Mouse (Mus musculus): ENCODE results near the gene Cirbp.
A peak's percentile ranks its signal among the peaks of the same experiment; 100 is the strongest.

Gene Cirbp

DNA sequence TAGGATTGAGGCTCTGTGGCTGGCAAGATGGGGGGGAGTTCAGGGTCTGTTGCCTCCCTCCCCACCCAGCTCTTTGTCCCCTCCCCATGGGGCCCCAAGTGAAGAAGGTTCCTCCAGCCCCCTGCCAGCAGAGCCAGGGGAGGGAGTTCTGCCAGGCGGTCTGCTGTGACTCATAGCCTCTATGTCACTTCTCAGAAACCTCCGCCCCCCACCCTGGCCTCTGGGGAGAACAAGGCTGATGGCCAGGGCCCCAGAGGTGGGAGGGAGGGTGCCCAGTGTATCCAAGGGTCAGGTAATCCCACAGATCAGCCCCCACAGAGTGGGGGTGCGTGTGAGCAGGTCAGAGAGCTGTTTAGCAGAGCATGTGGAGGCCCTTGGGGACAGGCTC, 12.9 kb upstream of the Cirbp start:
- TF ChIP-seq GATA4 (IDR thresholded peaks at IDR 0.05; ENCODE audit: insufficient replicate concordance, low read length): no peak

DNA sequence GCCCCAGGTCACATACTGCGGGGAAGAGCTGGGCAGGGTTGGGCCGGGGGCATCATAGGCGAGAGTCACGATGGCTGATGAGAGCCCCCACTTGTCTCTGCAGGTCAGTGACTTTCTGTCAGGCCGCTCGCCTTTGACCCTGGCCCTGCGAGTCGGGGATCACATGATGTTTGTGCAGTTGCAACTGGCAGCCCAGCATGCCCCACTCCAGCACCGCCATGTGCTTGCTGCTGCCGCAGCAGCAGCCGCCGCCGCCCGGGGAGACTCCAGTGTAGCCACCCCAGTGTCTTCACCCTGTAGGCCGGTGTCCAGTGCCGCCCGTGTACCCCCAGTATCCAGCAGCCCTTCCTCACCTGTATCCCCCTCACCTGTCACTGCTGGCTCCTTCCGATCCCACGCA, 12.1 kb upstream of the Cirbp start:
- no peak for TF ChIP-seq GATA4 (IDR thresholded peaks at IDR 0.05; ENCODE audit: insufficient replicate concordance, low read length)

DNA sequence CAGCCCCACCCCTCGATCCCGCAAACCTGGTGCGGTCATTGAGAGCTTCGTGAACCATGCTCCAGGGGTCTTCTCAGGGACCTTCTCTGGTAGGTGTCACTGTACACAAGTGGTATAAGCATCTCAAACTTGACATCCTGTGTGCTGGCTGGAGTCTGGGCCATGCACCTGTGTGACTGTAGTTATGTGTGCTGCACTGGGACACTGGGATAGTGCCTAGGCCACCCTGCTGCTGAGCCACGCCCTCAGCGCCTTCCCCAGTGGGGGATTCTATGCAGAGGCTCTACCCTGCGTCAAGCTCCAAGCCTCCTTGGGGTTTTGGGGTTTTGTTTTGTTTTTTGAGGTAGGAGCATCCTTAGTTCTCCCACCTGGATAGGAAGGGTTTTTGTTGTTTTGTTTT, 11.4 kb upstream of the Cirbp start:
- TF ChIP-seq GATA4 (IDR thresholded peaks at IDR 0.05; ENCODE audit: insufficient replicate concordance, low read length): no peak

DNA sequence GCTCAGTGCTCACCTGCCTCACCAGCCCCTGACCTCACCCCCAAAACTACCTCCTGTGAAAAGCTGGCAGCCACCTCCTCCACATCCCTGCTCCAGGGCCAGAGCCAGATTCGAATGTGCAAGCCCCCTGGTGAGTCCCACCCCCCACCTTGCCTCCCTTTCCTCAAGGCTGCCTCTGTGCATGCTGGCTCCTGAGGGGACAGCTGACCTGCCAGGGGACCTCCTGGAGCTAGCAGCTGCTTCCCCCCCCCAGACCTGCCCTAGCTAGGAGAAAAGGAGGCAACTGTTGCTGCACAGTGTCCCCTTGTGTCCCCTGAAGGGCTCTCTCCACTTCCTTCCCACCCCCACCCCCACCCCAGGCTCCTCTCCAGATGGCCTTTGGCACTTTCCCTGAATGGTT, 10.5 kb upstream of the Cirbp start:
- no peak for TF ChIP-seq GATA4 (IDR thresholded peaks at IDR 0.05; ENCODE audit: insufficient replicate concordance, low read length)

DNA sequence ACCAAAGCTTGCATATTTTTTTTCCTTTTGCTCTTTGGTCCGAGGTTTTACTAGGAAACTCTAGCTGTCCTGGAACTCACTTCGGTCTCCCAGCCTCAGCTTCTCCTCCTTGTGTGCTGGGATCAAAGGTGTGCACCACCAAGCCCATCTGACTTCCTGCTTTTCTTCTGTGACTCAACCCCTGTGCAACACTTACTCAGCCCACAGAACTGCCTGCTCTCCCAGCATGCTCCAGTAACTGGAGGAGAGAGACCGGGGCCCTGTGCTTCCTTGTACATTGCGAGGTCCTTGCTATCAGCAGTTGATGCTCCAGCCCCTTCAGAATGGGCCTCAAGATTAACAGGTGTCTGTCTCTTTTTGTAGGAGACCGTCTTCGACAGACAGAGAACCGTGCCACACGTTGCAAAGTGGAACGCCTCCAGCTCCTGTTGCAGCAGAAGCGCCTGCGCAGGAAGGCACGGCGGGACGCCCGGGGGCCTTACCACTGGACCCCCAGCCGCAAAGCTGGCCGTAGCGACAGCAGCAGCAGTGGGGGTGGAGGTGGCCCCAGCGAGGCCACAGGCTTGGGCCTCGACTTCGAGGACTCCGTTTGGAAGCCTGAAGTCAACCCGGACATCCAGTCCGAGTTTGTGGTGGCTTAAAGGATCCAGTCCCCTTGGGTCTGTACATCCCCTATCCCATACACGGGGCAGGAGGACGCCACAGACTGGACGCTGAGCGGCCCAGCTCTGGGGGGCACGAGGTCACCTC, 9.6 kb upstream of the Cirbp start:
- no peak for TF ChIP-seq GATA4 (IDR thresholded peaks at IDR 0.05; ENCODE audit: insufficient replicate concordance, low read length)

DNA sequence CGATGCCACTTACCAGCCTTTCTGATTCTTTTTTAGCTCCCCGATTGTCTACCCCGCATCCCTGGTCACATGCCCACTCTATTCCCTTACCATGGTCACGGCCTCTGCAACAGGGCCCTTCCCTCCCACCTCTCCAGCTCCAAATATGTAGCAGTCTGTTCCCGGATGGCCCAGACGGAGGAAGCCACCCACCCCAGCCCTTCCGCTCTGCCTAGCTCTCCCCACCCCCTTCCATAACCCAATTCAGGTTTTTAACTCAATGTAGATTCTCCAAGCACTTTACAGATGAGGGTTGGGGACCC, 9.1 kb upstream of the Cirbp start:
- no peak for TF ChIP-seq GATA4 (IDR thresholded peaks at IDR 0.05; ENCODE audit: insufficient replicate concordance, low read length)

DNA sequence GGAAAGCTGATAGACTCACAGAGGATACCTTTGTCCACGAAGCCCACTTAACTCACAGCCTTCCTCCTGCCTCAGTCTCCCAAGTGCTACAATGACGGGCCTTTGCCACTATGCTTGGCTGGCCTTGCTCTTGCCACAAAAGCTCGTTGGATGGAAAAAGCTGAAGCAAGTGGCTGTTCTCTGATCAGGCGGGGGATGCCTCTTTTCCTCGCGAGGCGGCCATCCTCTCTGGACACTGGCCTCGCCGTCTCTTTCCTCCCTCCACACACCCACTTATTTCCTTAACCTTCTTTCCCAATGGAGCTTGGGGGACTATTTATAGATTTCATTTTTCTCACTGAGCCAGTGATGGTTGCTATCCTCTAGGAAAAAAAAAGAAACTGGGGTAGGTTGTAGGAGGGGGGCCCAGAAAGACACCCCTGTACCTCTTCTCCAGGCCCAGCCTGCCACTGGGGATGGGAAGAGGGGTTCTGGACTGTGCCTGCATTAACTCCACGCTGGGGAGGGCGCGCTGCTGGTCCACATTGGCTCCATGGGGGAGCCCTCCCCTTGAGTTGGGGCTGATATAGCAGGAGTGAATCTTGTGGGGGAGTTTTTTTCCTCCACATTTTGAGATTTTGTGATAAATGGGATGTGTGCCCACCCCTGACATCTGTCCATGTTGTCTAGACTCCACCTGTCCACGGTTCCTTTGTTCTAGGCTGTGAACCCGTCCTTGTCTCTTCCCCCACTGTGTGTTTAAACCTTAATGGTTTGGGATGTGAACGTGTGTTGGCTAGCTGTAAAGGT, 8.4 kb upstream of the Cirbp start:
- TF ChIP-seq GATA4 (IDR thresholded peaks at IDR 0.05; ENCODE audit: insufficient replicate concordance, low read length): no peak

DNA sequence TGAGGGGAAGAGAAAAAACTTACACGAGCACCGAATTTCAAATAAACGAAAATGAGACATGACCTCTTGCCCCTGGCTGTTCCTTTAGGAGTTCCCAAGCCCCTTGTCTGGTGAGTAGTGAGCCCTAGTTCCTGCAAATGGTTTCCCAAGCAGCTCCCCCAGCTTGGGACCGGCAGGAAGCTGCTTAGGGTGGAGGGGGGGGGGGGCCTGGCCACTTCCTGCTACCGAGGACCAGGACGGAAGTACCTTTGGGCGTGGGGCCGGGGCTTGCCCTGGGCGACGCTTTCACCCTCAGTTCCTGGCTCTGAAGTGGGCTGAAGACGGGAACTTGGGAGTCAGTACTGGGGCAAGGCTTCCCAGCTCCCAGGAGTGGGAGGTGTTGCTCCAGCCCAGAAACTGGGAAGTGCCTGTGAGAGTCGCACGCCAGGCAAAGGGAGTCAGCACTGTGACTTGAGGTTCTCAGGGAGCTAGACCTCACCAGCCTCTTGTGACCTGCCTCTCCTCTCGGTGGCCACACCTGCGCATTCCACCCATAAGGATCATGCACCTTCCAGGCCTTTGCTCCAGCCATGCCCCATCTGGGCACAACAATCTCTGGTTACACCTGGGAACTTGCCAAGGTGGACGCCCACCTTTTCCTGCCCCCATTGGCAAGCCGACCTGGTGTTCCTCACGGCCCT, 7.3 kb upstream of the Cirbp start:
- TF ChIP-seq GATA4 (IDR thresholded peaks at IDR 0.05; ENCODE audit: insufficient replicate concordance, low read length): no peak

DNA sequence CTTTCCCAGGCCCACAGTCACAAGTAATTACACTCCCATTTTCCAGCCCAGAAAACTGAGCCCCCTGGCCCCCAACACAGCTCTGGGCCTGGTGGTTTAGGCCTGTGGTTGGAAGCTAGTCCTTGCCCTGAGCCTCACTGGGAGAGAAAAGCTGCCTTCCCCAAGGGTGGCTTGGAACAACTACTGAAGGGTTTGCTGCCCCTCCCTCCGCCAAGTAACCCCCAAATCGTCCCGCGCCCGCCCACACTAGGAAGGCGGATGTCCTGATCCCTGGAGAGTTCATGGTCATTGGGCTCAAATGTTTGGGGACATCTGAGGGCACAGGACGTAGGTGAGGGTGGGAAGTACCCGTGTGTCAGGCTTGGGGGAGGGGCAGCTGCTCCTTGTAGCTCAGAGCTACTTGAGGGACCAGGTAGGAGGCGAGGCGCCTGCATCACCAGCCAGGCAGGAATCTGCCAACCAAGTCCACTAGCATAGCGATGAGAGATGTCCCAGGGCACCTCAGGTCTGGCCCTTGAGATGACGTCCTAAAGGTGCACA, 6.7 kb upstream of the Cirbp start:
- TF ChIP-seq GATA4 (IDR thresholded peaks at IDR 0.05; ENCODE audit: insufficient replicate concordance, low read length): no peak

DNA sequence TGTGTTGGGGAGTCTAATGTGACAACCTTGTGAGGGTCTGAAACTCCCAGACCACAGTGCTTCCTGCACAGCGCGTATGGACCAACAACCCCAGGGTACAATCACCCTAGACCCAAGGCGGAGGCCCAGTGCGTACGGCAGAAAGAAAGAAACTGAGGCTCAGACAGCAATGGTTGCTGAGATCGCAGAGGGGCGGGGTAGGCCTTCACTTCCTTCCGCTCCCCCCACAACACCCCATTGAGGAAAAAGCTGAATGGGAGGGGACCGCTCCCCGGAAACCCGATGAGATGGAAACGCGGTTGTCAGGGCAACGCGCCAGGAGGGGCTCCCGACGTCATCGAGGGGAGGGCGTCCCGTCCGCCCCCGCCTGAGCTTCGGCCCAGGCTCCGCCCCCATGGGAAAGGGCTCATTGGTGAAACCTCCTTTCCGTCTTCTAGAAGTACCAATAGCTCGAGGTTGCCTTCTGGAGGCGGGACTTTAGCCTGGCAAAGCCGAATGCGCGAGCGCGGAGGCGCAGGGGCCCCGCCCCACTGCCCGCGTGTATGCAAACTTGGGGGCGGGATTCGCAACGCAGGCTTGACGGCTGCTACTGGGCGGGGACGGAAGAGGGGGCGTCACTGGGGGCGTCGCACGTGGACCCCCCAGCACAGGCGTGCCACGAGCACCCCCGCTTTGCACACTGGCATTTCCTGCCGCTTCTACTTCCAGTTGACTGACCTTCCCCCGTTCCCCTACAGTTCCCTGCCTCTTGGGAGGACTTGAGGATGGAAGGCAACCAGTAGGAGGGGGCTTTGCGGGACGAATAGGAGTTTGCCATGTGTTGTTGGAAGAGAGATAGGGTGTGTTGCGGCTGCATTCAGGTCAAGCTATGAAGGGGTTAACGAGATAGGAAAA, 6.0 kb upstream of the Cirbp start:
- TF ChIP-seq GATA4 (IDR thresholded peaks at IDR 0.05; ENCODE audit: insufficient replicate concordance, low read length): peak; percentile 37; the same call in 1 of the 2 replicates

DNA sequence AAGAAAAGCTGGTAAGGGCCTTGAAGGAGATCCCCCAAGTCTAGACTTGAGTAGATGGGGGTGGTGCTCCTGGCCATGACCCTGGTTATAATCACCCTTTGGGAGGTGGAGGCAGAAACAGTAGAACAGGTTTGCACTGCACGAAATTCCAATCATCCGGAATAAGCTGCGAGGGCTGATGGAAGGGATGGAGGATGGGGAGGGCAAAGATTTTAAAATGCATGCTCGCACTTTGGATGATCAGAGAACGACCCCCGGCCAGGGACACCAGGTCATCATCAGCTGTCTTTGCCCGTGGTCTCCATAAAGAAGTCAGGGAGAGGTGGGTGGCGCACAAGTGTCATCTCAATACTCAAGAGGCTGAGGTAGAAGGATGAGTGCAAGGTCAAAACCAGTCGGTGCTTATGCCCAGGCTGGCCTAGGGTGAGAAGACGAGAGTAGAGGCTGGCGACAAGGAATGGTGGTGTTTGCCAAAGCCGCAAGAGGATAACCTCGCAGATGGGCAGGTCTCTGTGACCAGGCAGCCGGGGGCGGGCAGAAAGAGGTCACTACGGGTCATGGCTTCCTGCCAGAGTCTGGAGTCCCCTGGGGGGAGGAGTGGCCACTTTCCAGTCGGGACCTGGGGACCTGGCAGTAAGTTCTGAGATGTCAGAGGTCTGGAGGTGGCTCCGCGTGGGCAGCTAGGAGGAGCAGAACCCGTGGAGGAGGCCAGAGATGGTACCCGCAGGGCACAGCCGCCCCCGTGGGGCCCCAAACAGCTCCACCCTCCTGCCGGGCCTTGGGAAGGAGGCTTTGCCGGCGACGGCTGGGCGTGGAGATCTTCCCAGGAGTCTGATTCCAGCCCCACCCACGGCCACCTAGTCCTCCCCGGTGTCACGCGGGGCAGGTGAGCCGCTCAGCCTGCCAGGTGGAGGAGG, 5.1 kb upstream of the Cirbp start:
- TF ChIP-seq GATA4 (IDR thresholded peaks at IDR 0.05; ENCODE audit: insufficient replicate concordance, low read length): no peak

DNA sequence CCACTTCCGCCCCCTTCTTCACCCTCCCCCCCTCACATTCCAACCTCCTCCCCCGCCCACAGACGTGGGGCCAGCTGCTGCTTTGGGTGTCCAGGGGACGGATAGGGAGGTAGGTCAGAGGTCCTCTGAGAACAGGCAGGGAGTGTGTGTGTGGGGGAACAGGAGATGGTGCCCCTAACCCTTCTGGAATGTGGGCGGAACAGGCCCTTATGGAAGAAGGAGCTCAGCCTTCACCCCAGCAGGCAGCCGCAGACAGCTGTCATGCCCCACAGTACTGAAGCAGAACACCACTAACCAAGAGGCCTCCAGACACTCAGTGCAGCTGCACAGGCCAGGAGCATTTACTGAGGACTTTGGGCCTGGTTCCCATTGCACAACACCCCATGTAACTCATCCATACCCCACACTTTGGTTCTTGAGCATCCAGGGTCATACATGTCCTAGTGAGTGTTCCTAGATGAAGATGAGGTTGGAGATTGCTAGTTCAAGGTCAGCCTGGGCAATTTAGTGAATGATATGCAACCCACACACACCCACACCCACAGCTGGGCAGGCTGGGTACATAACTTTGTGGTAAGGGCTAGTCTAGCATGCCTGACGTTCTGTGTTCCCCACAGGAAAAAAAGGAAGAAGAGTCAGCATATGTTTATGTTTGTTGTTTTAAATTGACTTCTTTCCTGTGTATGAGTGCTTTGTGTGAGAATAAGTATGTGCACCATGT, 4.1 kb upstream of the Cirbp start:
- no peak for TF ChIP-seq GATA4 (IDR thresholded peaks at IDR 0.05; ENCODE audit: insufficient replicate concordance, low read length)

DNA sequence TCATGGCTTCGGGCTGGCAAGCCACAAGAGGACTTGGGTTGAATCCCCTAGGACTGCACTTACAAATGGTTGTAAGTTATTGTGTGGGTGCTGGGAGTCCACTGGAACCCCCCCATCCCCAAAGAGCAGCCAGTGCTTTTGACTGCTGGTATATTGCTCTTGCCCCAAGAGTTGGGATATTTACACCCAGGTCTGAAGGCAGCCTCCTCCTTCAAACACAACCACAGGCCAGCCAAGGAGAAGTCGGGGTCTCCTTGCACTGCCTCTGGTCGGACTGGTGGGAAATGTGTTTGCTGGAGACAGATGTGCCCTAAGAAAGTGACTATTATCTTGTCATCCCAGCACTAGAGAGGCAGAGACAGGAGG, 3.6 kb upstream of the Cirbp start:
- no peak for TF ChIP-seq GATA4 (IDR thresholded peaks at IDR 0.05; ENCODE audit: insufficient replicate concordance, low read length)

All from liver, adult (tissue).